Mouse (Mus musculus) forebrain, embryonic 15.5 days (tissue): Measurements from ENCODE around the gene Krtap9-1. TPM values are rescaled to one million over a fixed set of nuclear protein-coding genes. Genes with fewer than 3 reads are reported as not detected.

Experiments used
- polyA plus RNA-seq: library from polyadenylated mRNA; unstranded; fragments of >200 nt; fragmentation: Nextera tagmentation; extraction: Ambion mirVana; gene quantifications from 2 replicates; pipeline ENCODE4 v1.2.1, GENCODE M21; 2015

Gene Krtap9-1
- polyA plus RNA-seq, 1 experiment from 2014 or later, result not detected

Other genes starting within 250 kb of the Krtap9-1 start
- gene Krtap4-1, start 245.2 kb upstream of the Krtap9-1 start, polyA plus RNA-seq, result not detected in 2 replicates
- not detected in 2 replicates for gene Krtap4-2, start 238.3 kb upstream of the Krtap9-1 start, polyA plus RNA-seq
- gene Krtap4-7, start 229.3 kb upstream of the Krtap9-1 start, polyA plus RNA-seq, result not detected in 2 replicates
- not detected in 2 replicates for gene Gm11555, start 223.2 kb upstream of the Krtap9-1 start, polyA plus RNA-seq
- not detected in 2 replicates for gene Gm11563, start 214.4 kb upstream of the Krtap9-1 start, polyA plus RNA-seq
- gene Krtap4-6, start 207.4 kb upstream of the Krtap9-1 start, polyA plus RNA-seq, result not detected in 2 replicates
- gene Gm14190, start 182.6 kb upstream of the Krtap9-1 start, polyA plus RNA-seq, result not detected in 2 replicates
- not detected in 2 replicates for gene Gm14180, start 139.1 kb upstream of the Krtap9-1 start, polyA plus RNA-seq
- gene Gm11595, start 100.5 kb upstream of the Krtap9-1 start, polyA plus RNA-seq, result not detected in 2 replicates
- not detected in 2 replicates for gene Krtap4-8, start 92.7 kb upstream of the Krtap9-1 start, polyA plus RNA-seq
- not detected in 2 replicates for gene Krtap4-9, start 88.2 kb upstream of the Krtap9-1 start, polyA plus RNA-seq
- not detected in 2 replicates for gene Gm11596, start 79.9 kb upstream of the Krtap9-1 start, polyA plus RNA-seq
- not detected in 2 replicates for gene Gm11569, start 74.5 kb upstream of the Krtap9-1 start, polyA plus RNA-seq
- gene Gm11554, start 68.9 kb upstream of the Krtap9-1 start, polyA plus RNA-seq, result not detected in 2 replicates
- not detected in 2 replicates for gene Krtap4-13, start 63.5 kb upstream of the Krtap9-1 start, polyA plus RNA-seq
- gene Gm11564, start 57.7 kb upstream of the Krtap9-1 start, polyA plus RNA-seq, result not detected in 2 replicates
- gene 2300003K06Rik, start 35.3 kb upstream of the Krtap9-1 start, polyA plus RNA-seq, result not detected in 2 replicates
- not detected in 2 replicates for gene Krtap4-16, start 21.8 kb upstream of the Krtap9-1 start, polyA plus RNA-seq
- not detected in 2 replicates for gene Gm11568, start 15.5 kb upstream of the Krtap9-1 start, polyA plus RNA-seq
- gene Gm11559, start 8.9 kb upstream of the Krtap9-1 start, polyA plus RNA-seq, result not detected in 2 replicates
- gene Gm11567, start 5.8 kb downstream of the Krtap9-1 start, polyA plus RNA-seq, result not detected in 2 replicates
- gene Krtap31-1, start 34.5 kb downstream of the Krtap9-1 start, polyA plus RNA-seq, result not detected in 2 replicates
- gene Gm11565, start 41.4 kb downstream of the Krtap9-1 start, polyA plus RNA-seq, result not detected in 2 replicates
- gene Krtap31-2, start 62.9 kb downstream of the Krtap9-1 start, polyA plus RNA-seq, result not detected in 2 replicates
- gene Krtap9-5, start 75.1 kb downstream of the Krtap9-1 start, polyA plus RNA-seq, result not detected in 2 replicates
- gene Krtap29-1, start 105.7 kb downstream of the Krtap9-1 start, polyA plus RNA-seq, result not detected in 2 replicates
- not detected in 2 replicates for gene Krtap16-1, start 113.2 kb downstream of the Krtap9-1 start, polyA plus RNA-seq
- not detected in 2 replicates for gene Krtap17-1, start 120.6 kb downstream of the Krtap9-1 start, polyA plus RNA-seq
- not detected in 2 replicates for gene Krt33a, start 142.8 kb downstream of the Krtap9-1 start, polyA plus RNA-seq
- gene Krt33b, start 156.5 kb downstream of the Krtap9-1 start, polyA plus RNA-seq, result not detected in 2 replicates
- gene Krt34, start 168.2 kb downstream of the Krtap9-1 start, polyA plus RNA-seq, result not detected in 2 replicates
- not detected in 2 replicates for gene Krt31, start 177.2 kb downstream of the Krtap9-1 start, polyA plus RNA-seq
- not detected in 2 replicates for gene Krt32, start 214.8 kb downstream of the Krtap9-1 start, polyA plus RNA-seq
- not detected in 2 replicates for gene Krt35, start 222.9 kb downstream of the Krtap9-1 start, polyA plus RNA-seq
- not detected in 2 replicates for gene Krt36, start 232.2 kb downstream of the Krtap9-1 start, polyA plus RNA-seq
- not detected in 2 replicates for gene Krt13, start 248.2 kb downstream of the Krtap9-1 start, polyA plus RNA-seq